Mouse (Mus musculus) megakaryocyte, embryonic 14.5 days (primary cell): ENCODE results near the gene Nr1h4. TPM values are rescaled to one million over a fixed set of nuclear protein-coding genes. Genes with fewer than 3 reads are reported as not detected.
A peak's percentile ranks its signal among the peaks of the same experiment; 100 is the strongest.
"Not testable (repeated sequence)": the region's sequence is repeated elsewhere in the genome, so short reads cannot be mapped to it uniquely, and the experiment has no call there.

Source experiments
- H3K27me3 ChIP-seq: replicated peaks from 2 replicates; pipeline ENCODE3; 2012; ENCODE audit warnings: inconsistent platforms
- H3K36me3 ChIP-seq: replicated peaks from 2 replicates; pipeline ENCODE3; 2012; ENCODE audit warnings: low read length, inconsistent platforms, mixed read lengths
- H3K4me1 ChIP-seq: 2 replicates; pipeline ENCODE4 v1.6.1; 2012; ENCODE audit warnings: inconsistent platforms
- H3K4me3 ChIP-seq: replicated peaks from 2 replicates; pipeline ENCODE3; 2012; ENCODE audit warnings: moderate library complexity, mild to moderate bottlenecking, inconsistent platforms
- H3K9me3 ChIP-seq: 2 replicates; pipeline ENCODE4 v1.6.1; 2012; ENCODE audit warnings: inconsistent platforms
- FLI1 ChIP-seq: IDR thresholded peaks from 2 replicates; pipeline ENCODE4 v1.6.1; 2012; ENCODE audit warnings: low read length, inconsistent platforms, mixed read lengths
- GATA1 ChIP-seq: IDR thresholded peaks from 3 replicates; pipeline ENCODE4 v1.6.1; 2012; ENCODE audit warnings: mixed read lengths, low read length, inconsistent platforms, borderline replicate concordance
- polyA plus RNA-seq: library from polyadenylated mRNA; stranded (reverse); fragments of >175 nt; gene quantifications from 2 replicates; pipeline ENCODE4 v1.2.3, GENCODE M21; 2012; ENCODE audit warnings: low replicate concordance; ENCODE audit not compliant: insufficient read depth

The Nr1h4 gene
- 0.16 TPM in 1 of 2 replicates, not detected in the other for polyA plus RNA-seq

DNA sequence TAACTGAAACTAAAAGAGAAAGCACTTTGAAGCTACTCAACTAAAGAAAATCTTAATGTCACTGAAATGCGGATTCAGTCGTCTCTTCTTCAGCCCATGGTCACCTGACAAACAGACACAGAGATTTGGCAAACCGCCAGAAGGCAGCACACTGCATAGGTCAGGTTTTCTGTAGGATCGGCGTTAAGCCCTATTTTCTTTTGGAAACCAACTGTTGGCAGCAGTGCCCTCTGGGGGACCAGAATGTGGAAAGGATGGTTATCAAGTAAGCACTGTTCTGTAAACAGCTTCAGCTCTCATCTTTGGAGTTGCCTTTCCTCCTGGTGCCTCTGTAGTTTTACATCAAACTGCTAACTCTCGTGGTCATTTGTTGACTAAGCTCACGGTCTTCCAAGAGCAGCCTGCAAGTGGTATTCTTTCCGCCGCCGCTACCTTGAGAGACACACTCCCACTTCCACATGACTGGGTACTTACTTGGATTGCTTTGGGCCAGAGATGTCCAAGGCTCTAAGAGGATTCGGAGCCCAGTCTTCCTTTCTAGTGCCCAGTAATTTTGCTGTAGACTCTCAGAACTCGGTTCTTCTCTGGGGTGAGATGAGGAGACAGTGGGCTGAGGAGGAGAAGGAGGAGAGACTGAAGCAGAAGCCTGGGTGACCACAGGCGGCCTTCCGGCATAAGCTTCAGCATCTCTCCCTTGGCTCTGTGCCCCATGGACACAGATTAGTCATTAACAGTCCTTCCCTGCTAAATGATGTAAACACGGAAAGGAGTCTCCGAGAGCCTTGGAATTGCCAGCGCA lies at the start of gene Nr1h4:
Nr1h4 (minus strand) TSS at position 657 of the 799 bp plus-strand sequence.
- H3K4me3 ChIP-seq, result no peak within 1 kb of the TSS
- peaks cover 62% of the 10 kb centered on the region for H3K4me1 ChIP-seq
- H3K9me3 ChIP-seq, result no peaks in the 10 kb centered on the region
- H3K36me3 ChIP-seq, result no peaks in the 10 kb centered on the region
- TF ChIP-seq FLI1 (no peak), GATA1 (no peak)
- H3K27me3 ChIP-seq, result no peaks in the 10 kb centered on the region

DNA sequence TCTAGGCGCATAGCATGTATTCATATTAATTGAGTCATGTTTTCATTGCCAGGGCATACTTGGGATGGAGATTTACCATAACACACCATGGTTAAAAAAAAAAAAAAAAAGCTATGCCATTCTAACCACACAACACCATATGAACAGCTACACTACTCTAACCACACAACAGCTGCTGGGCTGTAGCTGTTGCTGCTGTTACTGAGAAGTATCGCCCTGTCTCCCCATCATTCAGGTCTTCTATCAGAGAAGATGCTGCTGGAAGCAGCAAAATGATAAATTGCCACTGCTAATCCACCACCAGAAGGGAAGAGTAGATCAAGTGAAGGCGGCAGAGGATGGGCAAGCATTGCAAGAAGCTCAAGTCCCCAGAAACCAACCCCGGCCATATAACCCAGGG lies 45.4 kb upstream of the Nr1h4 start:
- no peaks in the 10 kb centered on the region for H3K36me3 ChIP-seq
- no peaks in the 10 kb centered on the region for H3K27me3 ChIP-seq
- no peak overlapping the region for H3K4me3 ChIP-seq
- peaks cover 20% of the 10 kb centered on the region for H3K4me1 ChIP-seq
- no peaks in the 10 kb centered on the region for H3K9me3 ChIP-seq
- TF ChIP-seq FLI1, result no peak

DNA sequence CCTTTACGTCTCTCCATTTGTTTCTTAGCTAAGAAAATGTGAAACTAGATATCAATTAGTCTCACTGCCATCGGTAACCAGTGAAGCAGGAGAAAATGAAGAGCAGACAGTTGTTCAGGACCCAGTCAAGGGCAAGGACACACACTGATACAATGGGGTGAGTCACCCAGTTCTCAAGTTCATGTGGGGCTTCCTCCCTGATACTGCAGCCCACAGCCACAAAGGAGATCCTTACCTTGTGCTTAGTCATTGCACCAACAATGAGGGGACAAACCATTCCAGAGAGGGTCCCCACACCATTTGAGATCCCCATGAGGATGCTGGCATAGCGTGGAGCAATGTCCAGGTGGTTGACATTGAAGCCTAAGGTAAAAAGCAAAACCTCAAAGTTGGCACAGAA lies 44.3 kb upstream of the Nr1h4 start:
- Histone ChIP-seq H3K27me3 (no peaks in the 10 kb centered on the region), H3K36me3 (no peaks in the 10 kb centered on the region), H3K4me3 (no peak overlapping the region), H3K4me1 (peaks cover 25% of the 10 kb centered on the region), H3K9me3 (no peaks in the 10 kb centered on the region)
- no peak for TF ChIP-seq FLI1

DNA sequence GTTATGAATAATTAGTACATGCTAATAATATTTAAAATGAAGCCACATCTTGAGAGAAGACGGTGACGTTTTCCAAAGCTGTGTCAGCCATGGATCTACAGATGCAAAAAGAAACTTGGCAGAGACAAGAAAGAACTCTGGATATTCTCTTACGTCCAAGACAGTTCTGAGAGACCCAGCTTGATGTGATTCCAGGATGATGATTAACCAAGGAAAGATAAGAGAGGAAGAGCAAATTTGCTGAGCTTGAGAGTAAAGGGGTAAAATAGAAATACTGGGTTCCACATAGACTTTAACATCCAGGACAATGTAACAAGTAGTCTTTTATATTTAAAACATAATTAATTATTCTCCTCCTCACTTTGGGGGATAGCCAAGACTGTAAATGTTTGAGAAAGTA lies 40.0 kb upstream of the Nr1h4 start:
- Histone ChIP-seq H3K36me3 (peaks cover 11% of the 10 kb centered on the region), H3K9me3 (peaks cover 14% of the 10 kb centered on the region), H3K27me3 (no peaks in the 10 kb centered on the region), H3K4me1 (peaks cover 24% of the 10 kb centered on the region), H3K4me3 (no peak overlapping the region)
- TF ChIP-seq GATA1 (no peak), FLI1 (no peak)

DNA sequence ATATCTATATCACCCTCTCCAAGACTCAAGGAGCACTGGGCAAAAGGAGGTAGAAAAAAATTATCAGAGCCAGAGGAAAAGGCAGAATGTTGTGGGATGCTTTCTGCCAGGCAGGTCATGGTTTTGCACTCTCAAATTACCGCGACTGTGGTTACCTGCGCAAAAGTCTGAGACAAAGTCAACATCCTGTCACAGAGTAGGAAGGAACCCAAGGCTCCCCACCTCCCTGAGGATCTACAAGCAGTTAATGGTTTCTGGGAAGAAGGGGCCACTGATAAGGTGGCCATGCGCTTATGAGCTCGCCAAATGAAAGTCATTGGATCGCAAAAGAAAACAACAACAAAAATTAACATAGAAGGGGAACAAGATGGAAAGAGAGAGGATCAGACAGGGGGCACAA lies 39.6 kb upstream of the Nr1h4 start:
- H3K27me3 ChIP-seq, result no peaks in the 10 kb centered on the region
- peak overlapping the region; percentile 42 for H3K4me3 ChIP-seq
- peaks cover 11% of the 10 kb centered on the region for H3K36me3 ChIP-seq
- peaks cover 24% of the 10 kb centered on the region for H3K4me1 ChIP-seq
- TF ChIP-seq GATA1 (no peak), FLI1 (no peak)
- H3K9me3 ChIP-seq, result peaks cover 14% of the 10 kb centered on the region

DNA sequence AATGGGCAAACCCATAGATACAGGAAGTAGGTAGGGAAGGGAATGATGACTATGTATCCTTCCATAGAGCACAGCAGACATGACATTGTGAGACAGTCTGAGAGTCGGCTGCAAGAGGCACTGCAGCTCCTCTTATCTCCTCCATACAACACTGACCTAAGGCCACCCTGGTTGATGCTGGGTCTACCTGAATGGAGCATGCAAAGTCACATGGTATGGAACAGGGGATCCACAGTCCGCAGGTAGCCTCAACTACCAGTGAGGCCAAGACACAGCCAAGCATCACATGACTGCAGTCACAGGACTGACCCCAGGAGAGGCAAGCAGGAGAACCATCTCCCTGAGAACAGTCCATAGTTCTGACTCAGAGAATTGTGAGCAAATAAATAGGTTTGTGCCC lies 34.0 kb upstream of the Nr1h4 start:
- Histone ChIP-seq H3K4me3 (peak overlapping the region; percentile 23), H3K4me1 (peaks cover 4% of the 10 kb centered on the region), H3K36me3 (peaks cover 11% of the 10 kb centered on the region), H3K9me3 (peaks cover 14% of the 10 kb centered on the region), H3K27me3 (no peaks in the 10 kb centered on the region)
- TF ChIP-seq GATA1 (no peak), FLI1 (no peak)

DNA sequence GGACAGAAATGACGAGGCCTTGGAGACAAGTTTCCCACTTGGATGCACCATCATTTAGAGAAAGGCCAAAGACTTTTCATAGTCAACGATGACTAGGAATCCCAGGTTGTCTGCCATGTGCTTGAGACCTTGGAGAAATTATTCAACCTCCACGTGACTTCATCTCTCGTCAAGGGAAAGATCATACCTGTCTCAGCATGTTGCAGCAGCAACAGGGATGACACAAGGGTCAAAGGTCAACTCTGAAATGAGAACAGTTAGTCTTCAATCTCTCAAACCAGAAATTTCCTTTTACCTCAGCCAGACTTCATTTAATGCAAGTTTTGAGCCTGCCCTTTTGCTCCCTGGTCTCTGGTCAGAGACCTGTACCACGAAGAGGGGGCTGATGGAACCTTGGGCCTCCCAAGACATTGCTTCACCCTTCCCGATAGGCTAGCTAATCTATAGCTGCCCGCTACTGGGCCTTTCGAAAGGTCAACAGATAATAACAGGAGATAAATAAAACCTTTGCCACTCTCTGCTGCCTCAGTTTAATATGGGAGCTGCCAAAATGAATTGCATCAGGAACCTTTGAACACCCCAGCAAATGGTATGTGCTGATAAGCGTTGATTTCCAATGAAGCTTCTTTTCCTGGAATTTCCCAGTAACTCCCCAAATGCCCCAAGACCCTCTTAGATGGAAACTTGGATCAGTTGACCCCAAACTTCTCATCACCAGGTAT lies 32.1 kb upstream of the Nr1h4 start:
- TF ChIP-seq GATA1 (no peak), FLI1 (no peak)
- Histone ChIP-seq H3K9me3 (peaks cover 14% of the 10 kb centered on the region), H3K27me3 (no peaks in the 10 kb centered on the region), H3K36me3 (peaks cover 11% of the 10 kb centered on the region), H3K4me3 (no peak overlapping the region), H3K4me1 (peaks cover 6% of the 10 kb centered on the region)

DNA sequence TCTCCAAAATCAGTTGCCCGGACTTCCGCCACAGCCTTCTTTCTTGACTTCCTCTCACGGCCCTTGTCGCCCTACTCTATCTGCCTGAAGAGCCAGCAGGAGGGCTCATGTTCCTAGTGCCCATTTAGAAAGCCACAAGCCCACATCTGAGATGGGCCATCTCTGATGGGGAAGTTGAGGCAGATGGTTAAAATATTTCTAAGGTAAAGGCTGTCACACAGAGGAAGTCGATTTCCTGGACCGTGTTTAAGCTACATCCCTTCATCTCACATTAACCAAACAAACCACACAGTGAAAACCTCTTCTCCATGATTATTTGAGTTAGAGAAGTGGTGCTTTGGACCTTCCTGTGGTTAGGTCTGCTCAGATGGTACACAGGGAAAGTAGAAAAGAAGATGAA lies 28.7 kb upstream of the Nr1h4 start:
- H3K27me3 ChIP-seq, result no peaks in the 10 kb centered on the region
- H3K36me3 ChIP-seq, result no peaks in the 10 kb centered on the region
- peaks cover 8% of the 10 kb centered on the region for H3K4me1 ChIP-seq
- H3K9me3 ChIP-seq, result no peaks in the 10 kb centered on the region
- TF ChIP-seq GATA1, result no peak
- no peak for TF ChIP-seq FLI1
- no peak overlapping the region for H3K4me3 ChIP-seq

DNA sequence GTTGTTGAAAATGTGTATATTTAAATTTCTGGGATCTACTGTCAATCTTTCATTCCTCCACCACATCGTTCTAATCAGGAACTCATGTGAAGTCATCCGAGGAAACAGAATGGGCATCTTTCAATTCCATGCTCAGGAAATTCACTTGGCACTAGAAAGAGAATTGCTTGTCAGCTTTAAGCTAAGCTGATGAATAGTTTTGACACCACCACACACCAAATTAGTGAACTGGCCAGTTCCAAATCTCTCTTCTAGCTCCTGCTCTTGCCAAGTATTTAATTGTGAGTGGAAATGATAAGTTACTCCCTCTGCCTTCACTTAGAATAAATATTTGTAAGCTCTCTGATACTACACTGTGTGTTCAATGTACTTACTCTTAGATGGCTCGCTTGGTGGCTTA lies 26.0 kb upstream of the Nr1h4 start:
- no peaks in the 10 kb centered on the region for H3K9me3 ChIP-seq
- no peaks in the 10 kb centered on the region for H3K36me3 ChIP-seq
- H3K4me1 ChIP-seq, result peaks cover 8% of the 10 kb centered on the region; the same call in 1 of the 2 replicates
- TF ChIP-seq FLI1 (no peak), GATA1 (no peak)
- H3K27me3 ChIP-seq, result no peaks in the 10 kb centered on the region
- H3K4me3 ChIP-seq, result no peak overlapping the region

DNA sequence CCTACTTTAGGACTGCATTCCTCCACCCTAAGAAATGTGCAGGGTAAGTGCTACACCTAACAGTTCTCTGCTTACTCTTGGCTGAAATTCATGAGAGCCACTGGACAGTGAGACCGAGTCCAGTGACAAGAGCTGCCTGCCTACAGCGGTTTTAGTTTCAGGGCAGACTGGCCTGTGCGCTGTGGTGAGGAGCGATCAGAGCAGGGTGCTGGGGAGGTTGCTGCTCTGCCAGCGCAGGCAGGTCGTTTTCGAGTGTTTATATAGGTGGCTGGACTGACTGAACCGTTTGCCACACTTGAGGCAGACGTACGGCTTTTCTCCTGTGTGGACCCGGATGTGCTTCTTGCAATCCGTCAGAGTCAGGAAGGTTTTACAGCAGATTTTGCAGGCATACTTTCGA lies 21.5 kb upstream of the Nr1h4 start:
- not testable (repeated sequence) for H3K9me3 ChIP-seq, H3K36me3 ChIP-seq, H3K27me3 ChIP-seq, H3K4me1 ChIP-seq, H3K4me3 ChIP-seq

DNA sequence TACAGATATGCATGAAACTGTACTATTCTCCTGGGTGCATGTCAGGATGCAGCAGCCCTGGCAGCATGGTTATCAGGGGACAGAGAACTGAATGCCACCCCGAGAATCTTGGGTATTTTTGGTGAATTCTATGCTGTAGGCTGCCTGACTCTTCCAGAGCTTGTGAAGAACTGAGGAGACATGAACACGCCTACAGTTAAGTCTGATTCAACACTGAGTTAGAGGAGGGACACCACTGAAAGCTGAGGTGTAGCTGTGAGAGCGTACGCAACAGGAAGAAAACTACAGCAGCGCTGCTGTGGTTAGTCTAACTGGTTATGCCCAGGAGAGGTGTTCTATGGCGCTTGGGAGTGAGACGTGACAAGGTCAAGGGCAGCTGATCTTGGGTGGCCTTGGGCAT lies 20.5 kb upstream of the Nr1h4 start:
- H3K4me3 ChIP-seq, H3K4me1 ChIP-seq, H3K27me3 ChIP-seq, H3K36me3 ChIP-seq, H3K9me3 ChIP-seq: not testable (repeated sequence)
